Mouse (Mus musculus): ENCODE measurements around the gene Traip.

Gene Traip

DNA sequence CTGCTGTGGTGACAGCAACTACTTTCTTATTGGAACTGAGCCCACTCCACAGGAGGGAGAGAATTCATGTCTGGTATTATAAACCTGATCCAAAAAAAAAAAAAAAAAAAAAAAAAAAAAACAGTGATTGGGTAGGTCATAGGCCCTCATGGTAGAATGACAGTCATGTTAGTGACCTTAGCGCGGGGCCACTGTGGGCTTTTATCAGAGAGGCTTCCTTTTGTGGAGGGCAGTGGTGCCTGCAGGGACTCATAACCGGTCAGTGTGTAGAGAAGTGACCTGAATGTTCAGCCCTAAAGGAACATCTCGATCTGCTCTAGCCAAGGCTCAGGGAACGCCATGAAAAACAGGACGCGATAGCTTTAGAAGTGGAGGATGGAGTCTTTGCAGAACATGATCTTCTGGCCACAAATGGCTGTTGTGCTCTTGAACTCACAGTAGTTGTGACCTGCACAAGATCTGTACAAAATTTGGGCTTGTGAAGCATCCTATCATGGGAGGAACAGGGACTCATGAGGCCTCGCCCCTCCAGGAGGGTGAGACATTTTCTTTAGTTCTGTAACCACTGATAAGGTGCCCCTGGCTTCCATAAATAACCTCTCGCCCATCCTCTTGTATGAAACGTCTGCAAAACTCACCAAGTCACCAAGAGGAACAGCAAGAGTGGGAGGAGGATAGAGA, 24.7 kb downstream of the Traip start:
- DNase-seq, result no peak

DNA sequence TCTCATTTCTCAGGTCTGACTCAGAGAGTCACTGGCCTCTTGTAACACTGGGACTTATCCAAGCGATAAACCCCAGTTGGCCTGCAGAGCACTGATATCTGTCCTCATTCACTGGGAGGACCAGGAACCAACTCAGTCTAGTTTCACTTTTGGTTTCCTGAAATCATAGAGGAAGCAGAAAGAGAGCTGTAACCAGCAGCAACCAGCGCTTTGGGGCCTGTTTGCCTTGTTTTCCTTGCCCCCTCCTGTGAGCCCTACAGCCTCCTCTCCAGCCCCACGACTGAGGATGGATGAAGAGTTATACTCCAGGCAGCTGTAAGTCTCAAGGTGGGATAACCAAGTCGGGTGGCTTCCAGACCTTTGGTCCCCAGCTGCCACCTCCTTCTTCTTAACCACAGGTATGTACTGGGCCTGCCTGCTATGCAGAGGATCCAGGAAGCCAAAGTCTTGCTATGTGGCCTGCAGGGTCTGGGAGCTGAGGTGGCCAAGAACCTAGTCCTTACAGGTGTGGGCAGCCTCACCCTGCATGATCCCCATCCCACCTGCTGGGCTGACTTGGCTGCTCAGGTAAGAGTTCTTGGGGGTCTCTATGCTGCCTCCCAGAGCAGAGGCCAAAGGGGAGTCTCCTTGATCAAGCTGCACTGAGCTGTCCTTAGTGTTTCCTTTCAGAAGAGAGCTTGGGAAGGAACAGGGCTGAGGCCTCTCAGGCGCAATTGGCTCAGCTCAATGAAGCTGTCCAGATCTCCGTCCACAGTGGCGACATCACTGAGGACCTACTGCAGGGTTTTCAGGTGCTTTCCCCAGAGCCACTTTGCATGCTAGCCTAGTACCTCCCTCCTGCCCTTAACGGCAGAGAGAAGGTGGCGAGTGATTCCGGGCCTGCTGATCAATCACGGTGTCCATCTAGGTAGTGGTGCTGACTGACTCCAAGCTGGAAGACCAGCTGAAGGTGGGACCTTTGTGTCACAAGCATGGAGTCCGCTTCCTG, 25.8 kb downstream of the Traip start, which contains the start of gene Uba7:
Gene Uba7 (plus strand): TSS at position 107 of the 988 bp plus-strand sequence.
- no peak for DNase-seq

DNA sequence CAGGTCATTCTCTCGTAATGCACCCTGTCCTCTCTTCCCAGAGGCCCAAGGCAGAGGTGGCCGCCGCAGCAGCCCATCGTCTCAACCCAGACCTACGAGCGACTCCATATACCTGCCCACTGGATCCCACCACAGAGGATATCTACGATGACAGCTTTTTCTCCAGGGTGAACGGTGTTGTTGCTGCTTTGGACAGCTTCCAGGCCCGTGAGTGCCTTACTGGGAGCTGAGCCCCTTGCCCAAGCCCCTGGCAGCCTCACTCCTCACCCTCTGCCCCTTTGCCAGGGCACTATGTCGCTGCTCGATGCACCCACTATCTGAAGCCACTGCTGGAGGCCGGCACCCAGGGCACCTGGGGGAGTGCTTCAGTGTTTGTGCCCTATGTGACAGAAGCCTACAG, 28.9 kb downstream of the Traip start:
- DNase-seq, result no peak

GRCm38 (mm10) chr9:107981684-107982605, 32.0 kb downstream of the Traip start:
- peak; percentile 64 for DNase-seq

GRCm38 (mm10) chr9:107982681-107983346, 32.9 kb downstream of the Traip start, which contains the start of gene Gm20661:
Gene Gm20661 (plus strand): TSS chr9:107983058.
- DNase-seq, result no peak

DNA sequence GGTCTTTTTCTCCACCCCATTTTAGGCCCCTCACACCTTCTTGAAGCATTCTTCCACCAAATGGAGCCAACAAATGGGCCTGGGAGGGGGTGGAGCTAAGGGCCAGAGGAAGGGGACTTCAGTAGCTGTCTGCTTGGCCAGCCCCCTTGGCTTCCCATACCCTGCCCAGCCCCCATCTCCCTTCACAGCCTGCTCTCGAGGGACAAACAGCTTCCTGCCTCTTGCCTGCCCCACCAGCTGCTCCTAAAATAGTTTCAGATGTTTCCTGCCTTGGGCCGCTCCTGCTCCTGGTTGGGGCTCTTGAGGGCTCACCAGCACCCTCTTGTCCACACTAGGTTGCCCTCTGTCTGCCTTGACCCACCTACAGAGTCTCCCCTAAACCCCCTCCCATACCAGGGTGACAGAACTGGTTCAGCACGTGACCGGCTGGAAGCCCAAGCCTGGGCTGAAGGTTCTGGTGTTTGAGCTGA, 33.5 kb downstream of the Traip start:
- peak; percentile 36 for DNase-seq

- no peak for DNase-seq
These were observed 34.3 kb downstream of the Traip start for GRCm38 (mm10) chr9:107984052-107984753.

GRCm38 (mm10) chr9:107984754-107985055, 34.8 kb downstream of the Traip start:
- no peak for DNase-seq

- peak; percentile 86 for DNase-seq
These were observed 35.5 kb downstream of the Traip start, which contains the start of gene Inka1 for GRCm38 (mm10) chr9:107985131-107986119. Gene Inka1 (minus strand): TSS chr9:107985879.

DNA sequence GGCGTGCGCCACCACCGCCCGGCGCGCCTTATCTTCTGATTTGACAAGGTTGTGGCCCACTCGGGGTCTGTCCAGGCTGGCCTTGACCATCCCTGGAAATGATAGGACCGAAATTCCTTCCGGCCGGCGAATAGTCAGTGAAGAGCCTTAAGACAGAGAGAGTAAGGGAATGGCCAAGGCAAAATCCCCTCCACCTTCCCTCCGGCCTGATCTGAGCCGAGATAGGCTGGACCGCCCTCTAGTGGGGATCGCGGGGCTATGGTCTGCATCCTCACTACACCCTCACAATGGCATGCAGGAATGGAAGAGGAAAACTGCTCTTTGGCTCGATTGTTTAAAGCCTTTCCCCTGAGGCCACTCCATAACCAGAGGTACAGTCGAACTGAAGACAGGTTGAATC, 36.4 kb downstream of the Traip start:
- peak; percentile 73 for DNase-seq

GRCm38 (mm10) chr9:107987950-107988349, 38.0 kb downstream of the Traip start:
- no peak for DNase-seq

GRCm38 (mm10) chr9:107992197-107992596, 42.3 kb downstream of the Traip start, which contains the start of gene Cdhr4:
Gene Cdhr4 (plus strand): TSS chr9:107992497.
- no peak for DNase-seq

GRCm38 (mm10) chr9:107993013-107993412, 43.1 kb downstream of the Traip start:
- DNase-seq, result no peak

- DNase-seq, result no peak
These were observed 44.5 kb downstream of the Traip start for GRCm38 (mm10) chr9:107994464-107994863.

DNA sequence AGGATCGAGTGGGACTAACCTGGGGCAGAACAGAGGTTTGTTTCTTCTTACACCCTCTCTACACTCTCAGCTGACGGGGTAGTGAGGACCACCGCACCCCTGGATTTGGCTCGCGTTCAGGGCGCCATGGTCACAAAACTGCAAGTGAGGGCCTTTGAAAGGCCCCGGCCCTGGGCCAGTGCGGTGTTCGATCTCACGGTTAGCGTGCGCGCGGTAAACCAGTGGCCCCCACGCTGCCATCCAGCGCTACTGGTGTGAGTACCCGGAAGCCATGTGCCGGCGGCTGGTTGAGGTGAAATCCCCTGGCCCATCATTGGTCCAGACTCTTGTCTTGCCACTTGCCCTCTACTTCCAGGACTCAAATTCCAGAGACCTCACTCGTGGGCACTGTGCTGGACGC, 45.6 kb downstream of the Traip start:
- no peak for DNase-seq

DNA sequence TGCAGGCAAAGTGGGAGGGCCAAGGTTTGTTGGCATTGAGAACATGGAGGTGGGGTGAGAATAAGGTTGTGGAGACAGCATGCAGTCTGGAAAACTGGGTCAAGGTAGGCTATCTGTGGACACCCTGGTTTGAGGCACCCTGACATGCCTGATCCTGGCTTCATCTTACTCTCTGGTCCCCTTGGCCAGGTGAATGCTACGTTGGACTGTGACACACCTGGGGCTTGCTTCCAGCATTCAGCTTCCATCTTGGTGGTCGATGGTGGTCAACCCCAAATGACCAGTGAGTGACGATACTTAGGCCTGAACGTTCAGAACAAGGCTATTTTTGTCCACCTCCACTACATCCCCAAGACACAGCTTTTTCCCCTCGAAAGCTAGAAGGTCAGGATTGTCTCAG, 46.1 kb downstream of the Traip start, which contains the start of gene Gm20662:
Gene Gm20662 (plus strand): TSS at position 301 of the 400 bp plus-strand sequence.
- DNase-seq, result no peak

- DNase-seq, result peak; percentile 100
These were observed 52.2 kb downstream of the Traip start, which contains the start of gene Ip6k1 for GRCm38 (mm10) chr9:108001922-108002770. Gene Ip6k1 (plus strand): TSS chr9:108002501.

GRCm38 (mm10) chr9:108002778-108003530, 53.0 kb downstream of the Traip start:
- DNase-seq, result no peak

Data from right cerebral cortex, adult 18-20 months (tissue).